Mouse (Mus musculus) spleen, adult 2 months (tissue): Measurements from ENCODE around the gene Gm7879.

Experiments
- CTCF ChIP-seq: fragments of 200-500 bp; IDR thresholded peaks from 2 replicates; pipeline ENCODE4 v1.5.1; 2011; ENCODE audit warnings: mild to moderate bottlenecking, inconsistent platforms; ENCODE audit not compliant: insufficient read depth, insufficient read length, insufficient replicate concordance; ENCODE audit errors: extremely low read depth
- POLR2A ChIP-seq: fragments of 200-500 bp; IDR thresholded peaks from 2 replicates; pipeline ENCODE4 v1.6.1; 2011; ENCODE audit warnings: low read depth, low read length, inconsistent platforms

DNA sequence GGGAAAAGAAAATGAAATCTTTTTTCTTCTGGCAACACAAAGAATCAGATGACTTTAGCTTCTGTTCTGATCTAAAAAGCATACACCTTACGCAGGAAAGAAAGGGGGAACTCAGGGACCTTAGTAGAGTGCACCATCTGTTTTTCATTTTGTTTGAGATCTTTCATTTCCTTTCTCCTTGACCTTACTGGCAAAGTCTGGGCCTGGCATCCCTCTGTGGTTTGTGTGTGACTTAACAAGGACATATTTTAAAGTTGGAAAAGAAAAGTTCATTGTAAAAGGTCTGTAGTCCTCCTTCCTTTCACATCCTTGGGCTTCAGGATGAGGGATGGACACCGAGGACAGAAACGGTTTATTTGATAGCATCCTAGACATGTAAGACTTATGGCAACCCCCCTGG is 17.0 kb upstream of the Gm7879 start:
- TF ChIP-seq POLR2A (no peak), CTCF (no peak)
